ENCODE assay signal across 7 mouse cellular contexts in the genomic region with DNA sequence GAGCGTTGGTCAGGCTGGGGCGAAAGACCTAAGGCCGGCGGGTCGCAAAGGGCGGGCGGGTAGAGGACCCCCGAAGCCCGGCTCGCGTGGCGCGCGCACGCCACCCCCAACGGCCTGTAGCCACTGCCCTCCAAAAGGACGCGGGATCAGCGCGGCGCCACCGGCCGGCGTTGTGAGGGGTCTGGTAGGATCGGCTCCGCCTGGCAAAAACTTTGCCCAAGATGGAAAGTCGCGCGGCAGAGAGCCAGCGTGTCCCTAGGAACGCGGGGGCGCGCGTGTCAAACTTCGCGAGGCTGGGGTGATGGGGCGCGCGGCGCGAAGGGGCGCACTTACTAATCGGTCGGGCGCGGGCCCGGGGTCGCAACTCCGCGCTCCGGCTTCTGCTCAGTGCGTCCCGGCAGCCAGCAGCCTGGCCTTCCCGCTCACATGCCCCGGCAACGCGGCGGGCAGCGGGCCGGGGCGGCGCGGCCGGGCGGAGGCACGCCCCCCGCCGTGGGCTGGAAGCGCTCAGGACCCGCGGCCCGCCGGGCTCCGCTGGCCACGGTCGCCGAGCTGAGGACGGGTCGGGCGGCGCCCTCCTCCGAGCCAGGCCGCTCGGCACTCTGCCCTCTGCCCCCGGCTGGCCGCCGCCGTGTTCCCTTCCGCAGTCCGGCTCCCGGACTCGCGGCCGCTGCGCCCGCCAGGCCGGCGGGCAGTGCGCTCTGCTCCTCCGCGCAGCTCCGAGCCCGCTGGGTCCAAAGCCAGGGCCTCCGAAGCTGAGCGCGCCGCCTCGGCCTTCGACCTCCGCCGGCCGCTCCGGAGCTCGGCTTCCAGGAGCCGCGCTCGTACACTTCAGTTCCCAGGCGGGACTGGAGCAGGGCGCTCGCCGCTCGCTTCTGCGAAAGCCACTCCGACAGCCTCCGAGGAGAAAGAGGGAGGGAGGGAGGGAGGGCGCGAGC. TPM values are rescaled to one million over a fixed set of nuclear protein-coding genes. Genes with fewer than 3 reads are reported as not detected.
DNase-seq lines count a peak whose midpoint lies in the region; ATAC-seq and TF ChIP-seq lines count a peak whose summit lies in the region.

Sox13 (minus strand) TSS at position 835 of the 938 bp plus-strand sequence.

- peak; percentile 89 for DNase-seq in adrenal gland, adult 2 months
- DNase-seq in cerebellum, postnatal 10 days = peak; percentile 69 to 75
- peak; percentile 81 for DNase-seq in gastrocnemius, adult 2 months
- peak; percentile 84 for DNase-seq in limb, embryonic 10.5 days (ENCODE audit: low spot score)
- DNase-seq in midbrain, embryonic 11.5 days (ENCODE audit: low spot score, missing footprints) = peak; percentile 96

- no peaks in the 10 kb centered on the region for H3K36me3 ChIP-seq in hindbrain, embryonic 15.5 days
- H3K36me3 ChIP-seq in limb, embryonic 10.5 days = no peaks in the 10 kb centered on the region
- no peaks in the 10 kb centered on the region for H3K36me3 ChIP-seq in midbrain, embryonic 11.5 days (ENCODE audit: control insufficient read depth, insufficient read depth, low read length)
- no peaks in the 10 kb centered on the region for H3K36me3 ChIP-seq in stomach, embryonic 15.5 days

- WGBS in hindbrain, embryonic 15.5 days = under 1% methylated on average over 93 of the region's 128 CpGs
- under 1% methylated on average over 118 of the region's 128 CpGs for WGBS in limb, embryonic 10.5 days
- WGBS in midbrain, embryonic 11.5 days = under 1% methylated on average over 112 of the region's 128 CpGs
- WGBS in stomach, embryonic 15.5 days = under 1% methylated on average over 104 of the region's 128 CpGs

- H3K27me3 ChIP-seq in hindbrain, embryonic 15.5 days = no peaks in the 10 kb centered on the region
- no peaks in the 10 kb centered on the region for H3K27me3 ChIP-seq in limb, embryonic 10.5 days (ENCODE audit: low read depth, poor library complexity, severe bottlenecking)
- no peaks in the 10 kb centered on the region for H3K27me3 ChIP-seq in midbrain, embryonic 11.5 days (ENCODE audit: control insufficient read depth, insufficient read depth, low read length)
- H3K27me3 ChIP-seq in stomach, embryonic 15.5 days (replicated peaks) = no peaks in the 10 kb centered on the region

- H3K4me2 ChIP-seq in hindbrain, embryonic 15.5 days = peak within 1 kb of the TSS; percentile 100
- peak within 1 kb of the TSS; percentile 83 for H3K4me2 ChIP-seq in midbrain, embryonic 11.5 days
- peak within 1 kb of the TSS; percentile 92 for H3K4me2 ChIP-seq in stomach, embryonic 15.5 days

- TF ChIP-seq CTCF in gastrocnemius, adult 2 months (IDR thresholded peaks at IDR 0.05) = no peak

- intact Hi-C loops in gastrocnemius, adult 2 months (cut with DNase I) = loop anchor here (2.0 kb wide), 1 partner anchor 41 kb away; no protein-coding TSS in a partner anchor

- peaks cover 19% of the 10 kb centered on the region for H3K4me1 ChIP-seq in hindbrain, embryonic 15.5 days (replicated peaks)
- H3K4me1 ChIP-seq in limb, embryonic 10.5 days = peaks cover 53% of the 10 kb centered on the region
- peaks cover 32% of the 10 kb centered on the region for H3K4me1 ChIP-seq in midbrain, embryonic 11.5 days (ENCODE audit: control insufficient read depth, insufficient read depth, low read length)
- peaks cover 28% of the 10 kb centered on the region for H3K4me1 ChIP-seq in stomach, embryonic 15.5 days

- H3K9ac ChIP-seq in hindbrain, embryonic 15.5 days = peak within 1 kb of the TSS; percentile 77
- peak within 1 kb of the TSS; percentile 96 for H3K9ac ChIP-seq in midbrain, embryonic 11.5 days (ENCODE audit: low read length)
- H3K9ac ChIP-seq in stomach, embryonic 15.5 days = peak within 1 kb of the TSS; percentile 77

- ATAC-seq in hindbrain, embryonic 15.5 days (ENCODE audit: low FRiP score, low read depth) = peak; percentile 74
- peak; percentile 80 for ATAC-seq in midbrain, embryonic 11.5 days (ENCODE audit: low FRiP score)
- ATAC-seq in stomach, embryonic 15.5 days (ENCODE audit: insufficient read depth, low FRiP score, low read depth) = peak; percentile 61

- H3K27ac ChIP-seq in gastrocnemius, adult 2 months = peak within 1 kb of the TSS; percentile 91
- H3K27ac ChIP-seq in hindbrain, embryonic 15.5 days (replicated peaks) = peak within 1 kb of the TSS; percentile 88
- H3K27ac ChIP-seq in limb, embryonic 10.5 days = peak within 1 kb of the TSS; percentile 94
- peak within 1 kb of the TSS; percentile 96 for H3K27ac ChIP-seq in midbrain, embryonic 11.5 days (ENCODE audit: low read depth, low read length)
- H3K27ac ChIP-seq in stomach, embryonic 15.5 days = peak within 1 kb of the TSS; percentile 93

- peak within 1 kb of the TSS; percentile 94 for H3K4me3 ChIP-seq in gastrocnemius, adult 2 months
- peak within 1 kb of the TSS; percentile 78 for H3K4me3 ChIP-seq in hindbrain, embryonic 15.5 days
- peak within 1 kb of the TSS; percentile 85 for H3K4me3 ChIP-seq in limb, embryonic 10.5 days
- H3K4me3 ChIP-seq in midbrain, embryonic 11.5 days (ENCODE audit: low read depth, low read length) = peak within 1 kb of the TSS; percentile 95
- H3K4me3 ChIP-seq in stomach, embryonic 15.5 days (replicated peaks) = peak within 1 kb of the TSS; percentile 74

- H3K9me3 ChIP-seq in hindbrain, embryonic 15.5 days = no peaks in the 10 kb centered on the region
- H3K9me3 ChIP-seq in limb, embryonic 10.5 days (replicated peaks) = no peaks in the 10 kb centered on the region
- no peaks in the 10 kb centered on the region for H3K9me3 ChIP-seq in midbrain, embryonic 11.5 days (ENCODE audit: control insufficient read depth, low read length)
- H3K9me3 ChIP-seq in stomach, embryonic 15.5 days = no peaks in the 10 kb centered on the region

RNA-seq across cellular contexts. Expression of gene Sox13, which starts in this region (rescaled TPM):
- total RNA-seq in adrenal gland, adult 2 months (2021) = 10 to 100 TPM; 14.5 to 18.0 TPM
- 24.1 and 26.2 TPM in 2 replicates for polyA plus RNA-seq in adrenal gland, adult 2 months (2012; rRNA removed)
- 10 to 100 TPM in 1 of 2 experiments, 1 to 10 TPM in 1; 8.9 to 12.4 TPM for total RNA-seq in gastrocnemius, adult 2 months (2021)
- 6.0 and 7.3 TPM in 2 replicates for polyA plus RNA-seq in hindbrain, embryonic 15.5 days (2015; fragmentation: Nextera tagmentation; extraction: Ambion mirVana)
- 10.3 and 12.9 TPM in 2 replicates for polyA plus RNA-seq in limb, embryonic 10.5 days (2016; fragmentation: Nextera tagmentation; extraction: Ambion mirVana)
- 22.3 and 23.9 TPM in 2 replicates for polyA plus RNA-seq in midbrain, embryonic 11.5 days (2014; fragmentation: Nextera tagmentation; extraction: Ambion mirVana)
- polyA plus RNA-seq in stomach, embryonic 15.5 days (2015; fragmentation: Nextera tagmentation; extraction: Ambion mirVana) = 6.8 and 7.9 TPM in 2 replicates

Comparison
In these comparisons a context has a peak if more than half of its experiments do, and no peak if none do; other contexts are left out.
1. Peak in every context shown above with its lines: DNase-seq, ATAC-seq, H3K4me3 ChIP-seq and H3K27ac ChIP-seq.